Mouse (Mus musculus) heart, embryonic 15.5 days (tissue): ENCODE data around the gene Zfp61. TPM values are rescaled to one million over a fixed set of nuclear protein-coding genes. Genes with fewer than 3 reads are reported as not detected.

ENCODE experiments used
- ATAC-seq: fragments of 200-750 bp; cut with Nextera tagmentation; replicated peaks from 2 replicates; pipeline ENCODE4 v1.8.0; 2017; ENCODE audit warnings: low read depth, moderate TSS enrichment; ENCODE audit not compliant: insufficient number of reproducible peaks, insufficient read depth, low FRiP score
- H3K27ac ChIP-seq: fragments of 300-500 bp; sonication (generic); 2 replicates; pipeline ENCODE4 v1.5.1; 2015; ENCODE audit warnings: mild to moderate bottlenecking, inconsistent platforms
- H3K27me3 ChIP-seq: fragments of 300-500 bp; sonication (generic); 2 replicates; pipeline ENCODE4 v1.6.1; 2015; ENCODE audit warnings: inconsistent platforms
- H3K36me3 ChIP-seq: fragments of 300-500 bp; sonication (generic); 2 replicates; pipeline ENCODE4 v1.6.1; 2015; ENCODE audit warnings: mild to moderate bottlenecking, inconsistent platforms
- H3K4me1 ChIP-seq: fragments of 300-500 bp; sonication (generic); replicated peaks from 2 replicates; pipeline ENCODE4 v1.6.1; 2015; ENCODE audit warnings: inconsistent platforms
- H3K4me2 ChIP-seq: fragments of 300-500 bp; sonication (generic); 2 replicates; pipeline ENCODE4 v1.6.1; 2015; ENCODE audit warnings: inconsistent platforms, mild to moderate bottlenecking, moderate library complexity
- H3K4me3 ChIP-seq: fragments of 300-500 bp; sonication (generic); 2 replicates; pipeline ENCODE4 v1.5.1; 2015; ENCODE audit warnings: mild to moderate bottlenecking, inconsistent platforms
- H3K9ac ChIP-seq: fragments of 300-500 bp; sonication (generic); 2 replicates; pipeline ENCODE4 v1.6.1; 2015; ENCODE audit warnings: mild to moderate bottlenecking, inconsistent platforms
- H3K9me3 ChIP-seq: fragments of 300-500 bp; sonication (generic); replicated peaks from 2 replicates; pipeline ENCODE4 v1.6.1; 2016; ENCODE audit warnings: inconsistent platforms
- WGBS: fragments of 180-500 bp; shearing (Covaris S2); methylation state at CpG from one replicate; pipeline ENCODE4 v1.1.7; 2015; ENCODE audit warnings: mixed read lengths; 5-methylcytosine and 5-hydroxymethylcytosine counted together
- polyA plus RNA-seq: library from polyadenylated mRNA; unstranded; fragments of >200 nt; fragmentation: Nextera tagmentation; extraction: Ambion mirVana; gene quantifications from 2 replicates; pipeline ENCODE4 v1.2.1, GENCODE M21; 2015

The Zfp61 gene
- polyA plus RNA-seq, 1 experiment from 2014 or later: 14.3 TPM

DNA sequence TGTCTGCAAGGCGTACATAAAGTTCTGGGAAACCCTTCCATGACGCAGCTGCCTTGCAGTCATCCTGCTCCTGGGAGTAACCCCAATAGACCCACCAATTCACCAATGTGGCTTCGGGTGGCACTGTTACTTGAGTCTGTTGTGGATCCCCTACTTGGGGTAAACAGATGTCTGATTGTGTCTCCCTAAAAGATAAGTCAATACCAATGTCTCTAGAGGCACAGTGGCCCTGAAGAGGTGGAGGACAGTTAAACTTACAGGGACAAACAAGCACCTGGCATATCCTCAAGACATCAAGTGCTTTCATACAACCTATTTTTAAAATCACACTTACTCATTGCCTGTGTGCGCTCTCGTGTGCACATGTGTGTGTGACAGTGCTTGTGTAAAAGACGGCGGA, 5.7 kb downstream of the Zfp61 start:
- Histone ChIP-seq H3K27me3 (no peaks in the 10 kb centered on the region), H3K9me3 (no peaks in the 10 kb centered on the region), H3K36me3 (peaks cover 64% of the 10 kb centered on the region), H3K9ac (no peak overlapping the region), H3K4me3 (no peak overlapping the region), H3K4me2 (no peak overlapping the region), H3K4me1 (peaks cover 14% of the 10 kb centered on the region), H3K27ac (no peak overlapping the region)
- WGBS: 94% methylated on average over 7 of the region's 7 CpGs
- ATAC-seq: no peak

DNA sequence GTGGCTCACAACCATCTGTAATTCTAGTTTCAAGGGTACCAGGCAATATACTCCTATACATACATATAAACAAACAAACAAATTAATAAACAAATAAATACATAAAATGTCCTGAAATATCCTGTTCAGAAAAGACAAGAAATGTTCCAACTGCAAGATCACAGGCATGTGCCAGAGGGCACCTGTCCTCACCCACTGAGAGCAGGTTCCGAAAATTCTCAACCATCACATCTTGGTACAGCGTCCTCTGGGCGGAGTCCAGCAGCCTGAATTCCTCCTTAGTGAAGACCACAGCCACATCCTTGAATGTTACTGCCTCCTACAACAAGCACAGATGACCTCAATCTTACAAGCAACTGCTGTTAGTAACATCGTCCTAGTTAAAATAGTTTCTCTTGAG, 6.3 kb downstream of the Zfp61 start:
- H3K4me3 ChIP-seq: no peak overlapping the region
- H3K27me3 ChIP-seq: no peaks in the 10 kb centered on the region
- no peak overlapping the region for H3K4me2 ChIP-seq
- peaks cover 8% of the 10 kb centered on the region for H3K4me1 ChIP-seq
- no peak overlapping the region for H3K9ac ChIP-seq
- peaks cover 70% of the 10 kb centered on the region for H3K36me3 ChIP-seq
- H3K9me3 ChIP-seq: no peaks in the 10 kb centered on the region
- H3K27ac ChIP-seq: no peak overlapping the region
- ATAC-seq: no peak
- 96% methylated on average over 4 of the region's 4 CpGs for WGBS

DNA sequence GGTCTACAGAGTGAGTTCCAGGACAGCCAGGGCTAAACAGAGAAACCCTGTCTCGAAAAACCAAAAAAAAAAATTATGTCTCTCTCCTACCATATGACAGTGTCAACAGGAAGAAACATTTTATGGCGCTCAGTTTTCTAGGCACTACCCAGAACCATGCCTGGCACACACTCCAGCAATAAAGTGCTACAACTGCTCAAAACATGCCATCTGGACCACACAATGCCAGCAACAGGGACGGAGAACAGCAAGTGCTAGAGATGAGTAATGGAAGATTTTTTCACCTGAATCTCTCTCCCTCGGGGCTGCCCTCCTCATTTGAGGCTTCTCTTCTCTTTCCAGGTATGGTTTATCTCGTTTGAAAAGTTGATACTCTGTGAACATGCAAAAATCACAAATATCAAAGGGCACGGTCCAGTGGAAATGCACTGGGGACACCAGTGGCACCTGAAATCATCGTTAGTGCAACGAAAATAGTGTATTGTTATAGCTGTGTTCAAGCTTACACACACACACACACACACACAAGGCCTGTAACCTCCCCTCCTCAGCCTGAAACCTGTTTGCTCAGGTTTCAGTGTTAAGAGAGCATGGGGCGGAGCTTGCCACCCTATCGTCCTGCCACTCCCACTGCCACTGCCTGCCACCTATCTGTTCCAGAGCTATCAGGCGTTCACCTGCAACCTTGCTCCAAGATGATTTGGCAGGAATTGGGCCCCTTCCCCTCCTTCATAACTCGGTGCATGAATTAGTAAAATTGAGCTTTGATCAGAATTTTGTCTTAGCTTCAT, 7.8 kb downstream of the Zfp61 start:
- no peak for ATAC-seq
- H3K27ac ChIP-seq: no peak overlapping the region
- H3K4me1 ChIP-seq: peaks cover 4% of the 10 kb centered on the region
- no peak overlapping the region for H3K4me2 ChIP-seq
- no peak overlapping the region for H3K9ac ChIP-seq
- H3K36me3 ChIP-seq: peaks cover 70% of the 10 kb centered on the region
- no peaks in the 10 kb centered on the region for H3K27me3 ChIP-seq
- H3K4me3 ChIP-seq: no peak overlapping the region
- no peaks in the 10 kb centered on the region for H3K9me3 ChIP-seq
- 85% methylated on average over 12 of the region's 12 CpGs for WGBS

DNA sequence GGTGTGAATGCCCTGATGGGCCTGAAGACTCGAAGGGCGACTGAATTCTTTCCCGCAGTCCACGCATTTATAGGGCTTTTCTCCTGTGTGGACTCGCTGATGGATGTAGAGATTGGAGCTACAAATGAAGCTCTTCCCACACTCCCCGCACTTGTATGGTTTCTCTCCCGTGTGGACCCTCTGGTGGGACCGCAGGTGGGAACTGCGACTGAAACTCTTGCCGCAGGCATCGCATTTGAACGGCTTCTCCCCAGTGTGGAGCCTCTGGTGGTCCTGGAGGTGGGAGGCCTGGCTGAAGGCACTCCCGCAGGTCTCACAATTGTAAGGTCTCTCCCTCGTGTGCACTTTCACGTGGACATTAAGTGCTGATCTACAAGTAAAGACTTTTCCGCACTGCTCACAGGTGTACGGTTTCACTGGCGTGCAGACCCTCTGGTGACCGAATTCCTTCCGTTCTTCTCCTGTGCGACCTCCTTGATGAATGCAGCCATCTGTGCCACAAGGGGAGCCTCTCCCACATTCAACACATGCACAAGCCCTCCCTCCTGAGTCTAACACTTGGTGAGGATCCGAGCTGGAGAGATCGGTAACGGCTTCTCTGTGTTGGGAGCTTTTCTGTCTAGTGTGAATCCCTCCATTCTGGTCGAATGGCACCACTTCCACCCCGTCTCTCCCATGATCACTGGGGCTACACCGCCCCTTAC, 9.5 kb downstream of the Zfp61 start:
- Histone ChIP-seq H3K36me3 (peaks cover 66% of the 10 kb centered on the region), H3K9me3 (no peaks in the 10 kb centered on the region), H3K9ac (no peak overlapping the region), H3K4me3 (no peak overlapping the region), H3K27ac (no peak overlapping the region), H3K4me1 (no peaks in the 10 kb centered on the region), H3K27me3 (no peaks in the 10 kb centered on the region), H3K4me2 (no peak overlapping the region)
- 86% methylated on average over 27 of the region's 27 CpGs for WGBS
- no peak for ATAC-seq

DNA sequence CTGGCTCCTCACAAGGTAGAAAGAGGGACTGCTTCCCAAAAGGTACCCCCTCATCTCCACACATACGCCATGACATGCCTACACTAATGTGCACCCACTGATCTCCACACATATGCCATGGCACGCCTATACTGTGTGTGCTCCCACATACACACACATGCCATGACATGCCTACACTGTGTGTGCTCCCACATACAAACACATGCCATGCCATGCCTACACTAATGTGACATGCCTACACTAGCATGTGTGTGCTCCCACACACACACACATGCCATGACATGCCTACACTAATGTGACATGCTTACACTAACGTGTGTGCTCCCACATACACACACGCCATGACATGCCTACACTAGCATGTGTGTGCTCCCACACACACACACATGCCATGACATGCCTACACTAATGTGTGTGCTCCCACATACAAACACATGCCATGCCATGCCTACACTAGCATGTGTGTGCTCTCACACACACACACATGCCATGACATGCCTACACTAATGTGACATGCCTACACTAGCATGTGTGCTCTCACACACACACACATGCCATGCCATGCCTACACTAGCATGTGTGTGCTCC, 10.8 kb downstream of the Zfp61 start:
- Histone ChIP-seq H3K4me1 (no peaks in the 10 kb centered on the region), H3K4me2 (no peak overlapping the region), H3K36me3 (peaks cover 52% of the 10 kb centered on the region), H3K27ac (no peak overlapping the region), H3K9me3 (no peaks in the 10 kb centered on the region), H3K27me3 (no peaks in the 10 kb centered on the region), H3K4me3 (no peak overlapping the region), H3K9ac (no peak overlapping the region)
- 92% methylated on average over 4 of the region's 4 CpGs for WGBS
- ATAC-seq: no peak

DNA sequence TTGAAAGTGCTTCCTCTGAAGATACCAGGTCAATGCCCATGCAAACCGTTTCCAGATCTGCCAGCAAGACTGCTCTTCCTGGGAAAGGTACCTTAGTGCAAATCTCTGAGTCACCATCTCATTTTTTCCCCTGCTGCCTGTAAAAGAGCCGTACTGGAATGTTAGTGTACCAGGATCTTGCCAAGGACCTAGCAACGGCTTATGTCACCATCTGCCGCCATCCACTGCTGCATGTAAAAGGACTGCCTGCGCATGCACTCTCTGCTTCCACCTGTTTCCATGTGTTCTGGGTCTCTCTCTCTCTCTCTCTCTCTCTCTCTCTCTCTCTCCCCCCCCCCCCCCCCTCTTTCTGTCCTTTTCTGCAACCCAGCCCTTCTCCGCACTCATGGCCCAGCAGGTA, 12.5 kb downstream of the Zfp61 start:
- H3K4me1 ChIP-seq: no peaks in the 10 kb centered on the region
- ATAC-seq: no peak
- no peak overlapping the region for H3K4me3 ChIP-seq
- peaks cover 37% of the 10 kb centered on the region for H3K36me3 ChIP-seq
- 86% methylated on average over 6 of the region's 6 CpGs for WGBS
- no peak overlapping the region for H3K9ac ChIP-seq
- H3K27me3 ChIP-seq: no peaks in the 10 kb centered on the region
- H3K27ac ChIP-seq: no peak overlapping the region
- H3K4me2 ChIP-seq: no peak overlapping the region
- H3K9me3 ChIP-seq: no peaks in the 10 kb centered on the region

DNA sequence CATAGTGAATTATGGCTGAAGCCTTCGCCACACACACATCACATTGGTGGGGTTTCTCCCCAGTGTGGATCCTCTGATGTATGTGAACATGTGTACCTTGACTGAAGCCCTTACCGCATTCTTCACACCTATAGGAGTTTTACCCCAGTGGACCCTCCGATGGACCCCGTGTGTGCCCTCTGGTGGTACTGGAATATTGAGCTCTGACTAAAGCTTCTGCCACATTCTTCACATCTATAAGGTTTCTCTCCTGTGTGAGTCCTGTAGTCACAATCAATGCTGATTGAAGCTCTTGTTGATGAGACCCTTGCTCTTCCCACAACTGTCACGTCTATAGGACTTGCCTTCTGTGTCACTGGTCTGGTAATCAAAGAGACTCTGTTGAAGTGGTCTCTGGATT, 13.4 kb downstream of the Zfp61 start:
- Histone ChIP-seq H3K27me3 (no peaks in the 10 kb centered on the region), H3K9me3 (no peaks in the 10 kb centered on the region), H3K36me3 (peaks cover 29% of the 10 kb centered on the region), H3K4me3 (no peak overlapping the region), H3K4me1 (no peaks in the 10 kb centered on the region), H3K4me2 (no peak overlapping the region), H3K27ac (no peak overlapping the region), H3K9ac (no peak overlapping the region)
- ATAC-seq: no peak
- WGBS: 84% methylated on average over 5 of the region's 5 CpGs

DNA sequence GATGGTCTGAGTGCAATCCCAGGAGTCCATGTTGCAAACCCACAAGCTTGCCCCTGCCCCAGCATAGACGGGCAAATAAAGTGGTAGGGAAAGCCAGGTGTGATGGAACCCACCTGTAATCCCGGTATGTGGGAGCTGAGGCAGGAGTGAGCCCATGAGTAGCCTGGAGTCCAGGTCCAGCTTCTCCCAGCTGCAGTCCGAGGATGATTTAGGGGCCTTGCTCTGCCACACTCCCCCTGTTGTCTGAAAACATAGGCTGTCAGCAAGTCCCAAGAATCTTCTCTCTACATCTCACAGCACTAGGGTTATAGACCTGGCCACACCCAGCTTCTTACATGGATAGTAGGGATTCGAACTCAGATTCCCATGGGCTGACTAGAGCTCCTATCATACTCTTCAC, 14.1 kb downstream of the Zfp61 start:
- no peak overlapping the region for H3K4me3 ChIP-seq
- no peaks in the 10 kb centered on the region for H3K9me3 ChIP-seq
- no peak overlapping the region for H3K9ac ChIP-seq
- H3K27ac ChIP-seq: no peak overlapping the region
- no peaks in the 10 kb centered on the region for H3K27me3 ChIP-seq
- H3K36me3 ChIP-seq: peaks cover 21% of the 10 kb centered on the region
- H3K4me2 ChIP-seq: no peak overlapping the region
- H3K4me1 ChIP-seq: no peaks in the 10 kb centered on the region
- ATAC-seq: no peak
- WGBS: 75% methylated on average over 4 of the region's 4 CpGs

DNA sequence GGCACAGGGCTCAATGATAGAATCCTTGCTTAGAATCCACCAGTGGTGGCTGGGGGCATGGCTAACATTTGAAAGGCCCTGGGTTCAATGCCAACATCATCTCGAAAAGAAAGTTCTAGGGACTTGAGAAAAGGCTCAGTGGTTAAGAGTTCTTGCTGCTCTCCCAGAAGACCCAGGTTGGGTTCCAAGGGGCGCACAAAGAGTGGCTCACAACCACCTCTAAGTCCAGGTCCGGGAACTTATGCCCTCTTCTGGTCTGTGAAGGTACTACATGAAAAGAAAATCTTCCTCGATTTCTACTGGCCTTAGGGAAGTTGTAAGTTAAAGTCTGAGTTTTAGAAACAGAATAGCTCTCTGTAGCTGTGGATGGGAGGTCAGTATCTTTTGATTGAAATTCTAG, 14.9 kb downstream of the Zfp61 start:
- 49% methylated on average over 4 of the region's 4 CpGs for WGBS
- Histone ChIP-seq H3K9ac (no peak overlapping the region), H3K27me3 (no peaks in the 10 kb centered on the region), H3K27ac (no peak overlapping the region), H3K9me3 (no peaks in the 10 kb centered on the region), H3K4me2 (no peak overlapping the region), H3K4me1 (no peaks in the 10 kb centered on the region), H3K36me3 (peaks cover 13% of the 10 kb centered on the region), H3K4me3 (no peak overlapping the region)
- no peak for ATAC-seq

DNA sequence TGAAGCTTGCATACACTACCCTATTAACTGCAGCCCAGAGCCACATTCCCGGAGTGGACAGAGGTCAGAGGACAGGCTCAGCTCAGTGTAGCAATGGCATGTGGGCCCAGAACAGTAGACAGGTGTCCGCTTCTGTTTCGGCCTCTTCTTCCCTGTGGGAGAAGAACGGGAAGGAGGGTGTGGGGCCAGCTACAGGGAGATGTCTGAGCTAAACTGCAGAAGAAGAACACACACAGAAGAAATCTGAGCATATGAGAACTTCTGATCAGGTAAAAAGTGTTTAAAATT, 20.2 kb downstream of the Zfp61 start:
- ATAC-seq: no peak
- Histone ChIP-seq H3K4me1 (no peaks in the 10 kb centered on the region), H3K9me3 (no peaks in the 10 kb centered on the region), H3K4me2 (no peak overlapping the region), H3K27ac (no peak overlapping the region), H3K4me3 (no peak overlapping the region), H3K9ac (no peak overlapping the region), H3K36me3 (peaks cover 4% of the 10 kb centered on the region; the same call in 1 of the 2 replicates), H3K27me3 (no peaks in the 10 kb centered on the region)
- WGBS: 65% methylated on average over 4 of the region's 4 CpGs

DNA sequence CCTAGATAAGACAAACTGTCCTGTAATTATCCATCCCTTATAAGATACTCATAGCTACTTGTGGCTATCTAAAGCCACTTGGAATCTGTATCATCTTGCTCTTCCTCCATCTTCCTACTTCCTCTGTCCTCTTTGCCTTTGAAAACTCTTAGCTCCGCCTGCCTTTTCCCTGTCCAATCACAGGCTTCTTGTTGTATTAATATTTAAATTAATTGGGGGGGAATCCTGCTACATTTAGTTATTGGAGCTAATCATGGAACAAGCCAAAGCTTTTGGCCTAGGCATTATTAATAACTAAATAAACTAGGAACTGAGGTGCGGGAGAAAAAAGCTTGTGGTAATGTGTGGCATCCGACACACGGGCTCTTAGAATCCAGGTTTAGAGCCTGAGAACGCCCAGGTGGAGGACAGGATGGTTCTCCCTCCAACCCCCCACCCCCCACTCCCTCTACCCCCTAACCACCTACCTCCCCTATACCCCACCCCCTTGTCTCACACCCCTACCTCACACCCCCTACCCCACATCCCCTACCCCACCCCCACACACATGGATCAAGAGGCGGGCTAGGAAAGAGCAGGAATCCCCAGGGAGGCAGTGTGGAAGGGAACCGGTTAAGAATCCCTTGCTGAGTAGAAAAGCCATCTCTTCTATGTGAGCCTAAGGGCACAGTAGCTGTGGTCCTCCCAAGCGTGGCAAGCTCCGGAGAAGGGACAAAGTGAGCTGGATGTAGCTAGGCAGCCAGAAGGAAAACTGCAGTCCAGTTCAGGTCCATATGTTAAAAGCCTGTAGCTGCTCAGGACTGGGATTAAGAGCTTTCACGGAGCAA, 20.8 kb downstream of the Zfp61 start:
- H3K27ac ChIP-seq: no peak overlapping the region
- no peak for ATAC-seq
- H3K27me3 ChIP-seq: no peaks in the 10 kb centered on the region
- H3K4me1 ChIP-seq: no peaks in the 10 kb centered on the region
- H3K9ac ChIP-seq: no peak overlapping the region
- H3K4me3 ChIP-seq: no peak overlapping the region
- WGBS: 47% methylated on average over 10 of the region's 10 CpGs
- H3K9me3 ChIP-seq: no peaks in the 10 kb centered on the region
- H3K4me2 ChIP-seq: no peak overlapping the region
- H3K36me3 ChIP-seq: peaks cover 8% of the 10 kb centered on the region; the same call in 1 of the 2 replicates
